Mouse (Mus musculus) liver, embryonic 12.5 days (tissue): ENCODE results near the gene Il17rd. TPM values are rescaled to one million over a fixed set of nuclear protein-coding genes. Genes with fewer than 3 reads are reported as not detected.
A peak's percentile ranks its signal among the peaks of the same experiment; 100 is the strongest.

Experiments
- ATAC-seq: fragments of 200-750 bp; cut with Nextera tagmentation; 2 replicates; pipeline ENCODE4 v1.8.0; 2017; ENCODE audit warnings: moderate number of reproducible peaks, mild to moderate bottlenecking, moderate library complexity
- H3K27ac ChIP-seq: fragments of 300-500 bp; sonication (generic); 2 replicates; pipeline ENCODE4 v1.5.1; 2016; ENCODE audit warnings: mild to moderate bottlenecking
- H3K27me3 ChIP-seq: fragments of 300-500 bp; sonication (generic); replicated peaks from 2 replicates; pipeline ENCODE4 v1.6.1; 2016; ENCODE audit warnings: mild to moderate bottlenecking, moderate library complexity
- H3K36me3 ChIP-seq: fragments of 300-500 bp; sonication (generic); 2 replicates; pipeline ENCODE4 v1.6.1; 2016; ENCODE audit warnings: mild to moderate bottlenecking, moderate library complexity
- H3K4me1 ChIP-seq: fragments of 300-500 bp; sonication (generic); 2 replicates; pipeline ENCODE4 v1.6.1; 2016
- H3K4me2 ChIP-seq: fragments of 300-500 bp; sonication (generic); 2 replicates; pipeline ENCODE4 v1.6.1; 2016; ENCODE audit warnings: mild to moderate bottlenecking, moderate library complexity
- H3K4me3 ChIP-seq: fragments of 300-500 bp; sonication (generic); 2 replicates; pipeline ENCODE4 v1.5.1; 2016; ENCODE audit warnings: mild to moderate bottlenecking, moderate library complexity
- H3K9ac ChIP-seq: fragments of 300-500 bp; sonication (generic); 2 replicates; pipeline ENCODE4 v1.6.1; 2016; ENCODE audit warnings: mild to moderate bottlenecking, moderate library complexity
- H3K9me3 ChIP-seq: fragments of 300-500 bp; sonication (generic); replicated peaks from 2 replicates; pipeline ENCODE4 v1.6.1; 2016; ENCODE audit warnings: mild to moderate bottlenecking, moderate library complexity
- WGBS: fragments of 180-500 bp; shearing (Covaris S2); methylation state at CpG from one replicate; pipeline ENCODE4 v1.1.7; 2016; ENCODE audit not compliant: insufficient replicate concordance; 5-methylcytosine and 5-hydroxymethylcytosine counted together
- polyA plus RNA-seq: library from polyadenylated mRNA; unstranded; fragments of >200 nt; fragmentation: Nextera tagmentation; extraction: Ambion mirVana; gene quantifications from 2 replicates; pipeline ENCODE4 v1.2.1, GENCODE M21; 2016

Il17rd gene
- polyA plus RNA-seq, 1 experiment from 2014 or later, result 0.27 TPM

GRCm38 (mm10) chr14:27022876-27023275, 15.9 kb upstream of the Il17rd start:
- no peak for ATAC-seq
- Histone ChIP-seq H3K4me3 (no peak overlapping the region), H3K9ac (no peak overlapping the region), H3K27me3 (peaks cover 7% of the 10 kb centered on the region; the same call in 1 of the 2 replicates), H3K4me1 (peaks cover 13% of the 10 kb centered on the region; the same call in 1 of the 2 replicates), H3K36me3 (no peaks in the 10 kb centered on the region), H3K9me3 (no peaks in the 10 kb centered on the region), H3K27ac (no peak overlapping the region), H3K4me2 (no peak overlapping the region)
- 25% methylated on average over 11 of the region's 11 CpGs for WGBS

GRCm38 (mm10) chr14:27024664-27025063, 14.1 kb upstream of the Il17rd start:
- Histone ChIP-seq H3K36me3 (no peaks in the 10 kb centered on the region), H3K4me2 (no peak overlapping the region), H3K9me3 (no peaks in the 10 kb centered on the region), H3K4me1 (peaks cover 16% of the 10 kb centered on the region; the same call in 1 of the 2 replicates), H3K27me3 (peaks cover 13% of the 10 kb centered on the region; the same call in 1 of the 2 replicates), H3K4me3 (no peak overlapping the region), H3K9ac (no peak overlapping the region), H3K27ac (no peak overlapping the region)
- ATAC-seq, result peak; percentile 67
- 12% methylated on average over 4 of the region's 4 CpGs for WGBS

- no peak for ATAC-seq
- Histone ChIP-seq H3K4me3 (no peak overlapping the region), H3K27me3 (peaks cover 18% of the 10 kb centered on the region; the same call in 1 of the 2 replicates), H3K9me3 (no peaks in the 10 kb centered on the region), H3K4me1 (peaks cover 6% of the 10 kb centered on the region; the same call in 1 of the 2 replicates), H3K4me2 (no peak overlapping the region), H3K27ac (no peak overlapping the region), H3K9ac (no peak overlapping the region), H3K36me3 (no peaks in the 10 kb centered on the region)
- 4% methylated on average over 15 of the region's 15 CpGs for WGBS
Observed at GRCm38 (mm10) chr14:27029771-27030173, 9.0 kb upstream of the Il17rd start.

- H3K9me3 ChIP-seq, result no peaks in the 10 kb centered on the region
- 0 out of 2 replicates have a peak, but pooled peaks cover 3% of the 10 kb centered on the region for H3K4me1 ChIP-seq
- peak; percentile 40; the same call in 1 of the 2 replicates for ATAC-seq
- H3K4me3 ChIP-seq, result no peak overlapping the region
- H3K4me2 ChIP-seq, result no peak overlapping the region
- peaks cover 24% of the 10 kb centered on the region; the same call in 1 of the 2 replicates for H3K27me3 ChIP-seq
- H3K9ac ChIP-seq, result no peak overlapping the region
- no peak overlapping the region for H3K27ac ChIP-seq
- 15% methylated on average over 4 of the region's 4 CpGs for WGBS
- H3K36me3 ChIP-seq, result no peaks in the 10 kb centered on the region
Observed at GRCm38 (mm10) chr14:27031142-27031541, 7.6 kb upstream of the Il17rd start.

- H3K27me3 ChIP-seq, result peaks cover 65% of the 10 kb centered on the region
- ATAC-seq, result no peak
- H3K4me2 ChIP-seq, result no peak overlapping the region
- no peak overlapping the region for H3K27ac ChIP-seq
- H3K36me3 ChIP-seq, result no peaks in the 10 kb centered on the region
- no peak overlapping the region for H3K9ac ChIP-seq
- no peaks in the 10 kb centered on the region for H3K9me3 ChIP-seq
- WGBS, result 46% methylated on average over 1 of the region's 1 CpGs
- no peak overlapping the region for H3K4me3 ChIP-seq
- H3K4me1 ChIP-seq, result peaks cover 13% of the 10 kb centered on the region
Observed at GRCm38 (mm10) chr14:27037513-27037912, 1.2 kb upstream of the Il17rd start.

- H3K27ac ChIP-seq, result no peak overlapping the region
- no peaks in the 10 kb centered on the region for H3K36me3 ChIP-seq
- ATAC-seq, result no peak
- H3K27me3 ChIP-seq, result peaks cover 82% of the 10 kb centered on the region
- no peaks in the 10 kb centered on the region for H3K9me3 ChIP-seq
- peak overlapping the region; percentile 66 for H3K4me3 ChIP-seq
- WGBS, result 1% methylated on average over 58 of the region's 59 CpGs
- H3K4me2 ChIP-seq, result peak overlapping the region; percentile 89
- H3K4me1 ChIP-seq, result peaks cover 22% of the 10 kb centered on the region
- peak overlapping the region; percentile 53 for H3K9ac ChIP-seq
Observed at GRCm38 (mm10) chr14:27039281-27040248, 824 bp downstream of the Il17rd start.

GRCm38 (mm10) chr14:27040451-27040850, 1.7 kb downstream of the Il17rd start:
- H3K36me3 ChIP-seq, result no peaks in the 10 kb centered on the region
- H3K4me1 ChIP-seq, result peaks cover 26% of the 10 kb centered on the region
- H3K9ac ChIP-seq, result no peak overlapping the region
- WGBS, result 16% methylated on average over 12 of the region's 12 CpGs
- no peak for ATAC-seq
- 0 out of 2 replicates have a peak overlapping the region, but pooled peaks have one; percentile 66 for H3K4me3 ChIP-seq
- no peak overlapping the region for H3K27ac ChIP-seq
- H3K4me2 ChIP-seq, result peak overlapping the region; percentile 89; the same call in 1 of the 2 replicates
- H3K27me3 ChIP-seq, result peaks cover 85% of the 10 kb centered on the region
- H3K9me3 ChIP-seq, result no peaks in the 10 kb centered on the region

- WGBS, result 35% methylated on average over 8 of the region's 8 CpGs
- H3K4me1 ChIP-seq, result peaks cover 26% of the 10 kb centered on the region
- H3K4me2 ChIP-seq, result no peak overlapping the region
- no peak overlapping the region for H3K27ac ChIP-seq
- H3K27me3 ChIP-seq, result peaks cover 77% of the 10 kb centered on the region
- H3K9ac ChIP-seq, result no peak overlapping the region
- no peak overlapping the region for H3K4me3 ChIP-seq
- no peaks in the 10 kb centered on the region for H3K9me3 ChIP-seq
- no peaks in the 10 kb centered on the region for H3K36me3 ChIP-seq
- no peak for ATAC-seq
Observed at GRCm38 (mm10) chr14:27042280-27042983, 3.7 kb downstream of the Il17rd start.

- 55% methylated on average over 5 of the region's 5 CpGs for WGBS
- Histone ChIP-seq H3K9me3 (no peaks in the 10 kb centered on the region), H3K27ac (no peak overlapping the region), H3K9ac (no peak overlapping the region), H3K4me3 (no peak overlapping the region), H3K27me3 (peaks cover 71% of the 10 kb centered on the region), H3K36me3 (no peaks in the 10 kb centered on the region), H3K4me2 (no peak overlapping the region), H3K4me1 (peaks cover 26% of the 10 kb centered on the region)
- ATAC-seq, result no peak
Observed at GRCm38 (mm10) chr14:27043416-27043815, 4.7 kb downstream of the Il17rd start.

GRCm38 (mm10) chr14:27044221-27044966, 5.7 kb downstream of the Il17rd start:
- H3K27ac ChIP-seq, result no peak overlapping the region
- H3K9me3 ChIP-seq, result no peaks in the 10 kb centered on the region
- 0 out of 2 replicates have a peak overlapping the region, but pooled peaks have one; percentile 10 for H3K4me2 ChIP-seq
- H3K36me3 ChIP-seq, result no peaks in the 10 kb centered on the region
- peaks cover 63% of the 10 kb centered on the region for H3K27me3 ChIP-seq
- H3K9ac ChIP-seq, result no peak overlapping the region
- no peak overlapping the region for H3K4me3 ChIP-seq
- WGBS, result 4% methylated on average over 11 of the region's 11 CpGs
- H3K4me1 ChIP-seq, result peaks cover 18% of the 10 kb centered on the region
- no peak for ATAC-seq

GRCm38 (mm10) chr14:27044967-27045361, 6.2 kb downstream of the Il17rd start:
- Histone ChIP-seq H3K4me2 (0 out of 2 replicates have a peak overlapping the region, but pooled peaks have one; percentile 10), H3K9ac (no peak overlapping the region), H3K27ac (no peak overlapping the region), H3K9me3 (no peaks in the 10 kb centered on the region), H3K36me3 (no peaks in the 10 kb centered on the region), H3K27me3 (peaks cover 58% of the 10 kb centered on the region), H3K4me1 (peaks cover 15% of the 10 kb centered on the region; the same call in 1 of the 2 replicates), H3K4me3 (no peak overlapping the region)
- peak; percentile 47; the same call in 1 of the 2 replicates for ATAC-seq
- WGBS, result 4% methylated on average over 2 of the region's 2 CpGs
